Mouse (Mus musculus) ES-E14 (cell line): ENCODE measurements at regions not wholly inside any gene's neighbourhood (a gene's known extent, or its start where the extent isn't known, plus 50 kb on each side); places are given as distances from the start of the nearest gene placed in this dataset.

Experiments used
- CHD2 ChIP-seq: IDR thresholded peaks from 2 replicates; pipeline ENCODE4 v1.6.1; 2014; ENCODE audit warnings: mild to moderate bottlenecking, low read depth, low read length, inconsistent platforms
- HCFC1 ChIP-seq: IDR thresholded peaks from 2 replicates; pipeline ENCODE4 v1.6.1; 2012; ENCODE audit warnings: low read length, inconsistent platforms, borderline replicate concordance; ENCODE audit not compliant: insufficient read depth
- MAFK ChIP-seq: IDR thresholded peaks from 2 replicates; pipeline ENCODE4 v1.6.1; 2014; ENCODE audit warnings: mild to moderate bottlenecking, low read depth, low read length, inconsistent platforms; ENCODE audit not compliant: insufficient read depth
- ZC3H11A ChIP-seq: IDR thresholded peaks from 2 replicates; pipeline ENCODE4 v1.6.1; 2012; ENCODE audit warnings: low read depth, mild to moderate bottlenecking, inconsistent platforms, low read length, borderline replicate concordance
- ZNF384 ChIP-seq: IDR thresholded peaks from 2 replicates; pipeline ENCODE4 v1.6.1; 2012; ENCODE audit warnings: low read depth, low read length, inconsistent platforms

- TF ChIP-seq CHD2 = no peak
- TF ChIP-seq ZNF384 = no peak
- no peak for TF ChIP-seq MAFK
- TF ChIP-seq HCFC1 = no peak
- TF ChIP-seq ZC3H11A = no peak
Measured at GRCm38 (mm10) chr9:112678866-112679265, 443.1 kb upstream of the Arpp21 start.
